9 mouse cellular contexts compared by ENCODE assay signal in the genomic region with DNA sequence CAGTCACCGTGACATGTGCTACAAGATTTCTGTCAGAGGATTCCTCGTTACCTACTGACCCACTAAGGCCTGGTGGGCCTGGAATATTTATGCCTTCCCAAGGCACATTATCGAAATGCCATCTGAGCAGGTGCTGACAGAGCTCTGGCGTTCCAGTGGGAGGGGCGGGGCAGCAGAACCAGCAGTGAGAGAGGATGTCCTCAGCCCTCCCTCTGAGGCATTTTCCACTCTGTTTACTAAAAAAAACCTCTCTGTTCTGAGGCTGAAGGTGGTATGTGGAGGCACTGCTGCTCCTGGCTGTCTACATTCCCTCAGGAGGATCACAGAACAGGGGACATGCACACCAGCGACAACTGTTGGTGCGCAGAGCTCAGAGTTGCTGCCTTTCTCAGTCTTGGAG. TPM values are rescaled to one million over a fixed set of nuclear protein-coding genes. Genes with fewer than 3 reads are reported as not detected.
DNase-seq lines count a peak whose midpoint lies in the region; ATAC-seq lines count a peak whose summit lies in the region.
"Had no signal": no experiment of that assay in that cellular context is flagged by ENCODE, and none has a peak within 500 bp of the region (broad histone marks: within the 10 kb centered on the region; RNA-seq: fewer than 3 reads in every experiment).

No protein-coding gene starts in this region.

- H3K36me3 ChIP-seq in kidney, embryonic 14.5 days (ENCODE audit: control insufficient read depth, insufficient read depth, low read length), result no peaks in the 10 kb centered on the region
- no peaks in the 10 kb centered on the region for H3K36me3 ChIP-seq in embryonic facial prominence, embryonic 12.5 days
- H3K36me3 ChIP-seq in limb, embryonic 13.5 days, result no peaks in the 10 kb centered on the region
- H3K36me3 ChIP-seq: midbrain, embryonic 15.5 days had no signal

- no peak overlapping the region for H3K4me3 ChIP-seq in kidney, embryonic 14.5 days (ENCODE audit: low read length)
- H3K4me3 ChIP-seq in embryonic facial prominence, embryonic 12.5 days, result no peak overlapping the region
- H3K4me3 ChIP-seq in limb, embryonic 13.5 days, result no peak overlapping the region

- H3K27ac ChIP-seq in kidney, embryonic 14.5 days (ENCODE audit: low read depth, low read length), result no peak overlapping the region
- no peak overlapping the region for H3K27ac ChIP-seq in embryonic facial prominence, embryonic 12.5 days
- no peak overlapping the region for H3K27ac ChIP-seq in limb, embryonic 13.5 days
- H3K27ac ChIP-seq: midbrain, embryonic 15.5 days had no signal

- H3K9ac ChIP-seq in kidney, embryonic 14.5 days (ENCODE audit: low read depth, low read length), result no peak overlapping the region
- H3K9ac ChIP-seq in embryonic facial prominence, embryonic 12.5 days, result no peak overlapping the region
- H3K9ac ChIP-seq in limb, embryonic 13.5 days, result no peak overlapping the region
- H3K9ac ChIP-seq: liver, postnatal 0 days; midbrain, embryonic 15.5 days had no signal

- WGBS in kidney, embryonic 14.5 days, result 31% methylated on average over 7 of the region's 7 CpGs
- WGBS in embryonic facial prominence, embryonic 12.5 days, result 18% methylated on average over 7 of the region's 7 CpGs
- WGBS in limb, embryonic 13.5 days, result 23% methylated on average over 7 of the region's 7 CpGs

- 0 out of 2 replicates have a peak, but pooled peaks cover 4% of the 10 kb centered on the region for H3K27me3 ChIP-seq in kidney, embryonic 14.5 days (ENCODE audit: control insufficient read depth, insufficient read depth, low read length)
- H3K27me3 ChIP-seq in embryonic facial prominence, embryonic 12.5 days, result peaks cover 4% of the 10 kb centered on the region; the same call in 1 of the 2 replicates
- peaks cover 16% of the 10 kb centered on the region for H3K27me3 ChIP-seq in limb, embryonic 13.5 days

- ATAC-seq in kidney, embryonic 14.5 days (ENCODE audit: low FRiP score, low TSS enrichment), result peak; percentile 37; the same call in 1 of the 2 replicates
- ATAC-seq in embryonic facial prominence, embryonic 12.5 days (ENCODE audit: insufficient number of reproducible peaks, insufficient read depth, low FRiP score, low TSS enrichment), result no peak; the same call in 1 of the 2 replicates
- ATAC-seq in limb, embryonic 13.5 days (ENCODE audit: low FRiP score, low read depth), result peak; percentile 80
- no peak for ATAC-seq in CD4-positive, CD25-positive, alpha-beta regulatory T cell, adult 4 months
- no peak for ATAC-seq in monocyte, adult 5-6 weeks (replicated peaks; ENCODE audit: insufficient number of reproducible peaks, low FRiP score, low TSS enrichment, poor library complexity, severe bottlenecking)
- ATAC-seq: liver, postnatal 0 days; midbrain, embryonic 15.5 days had no signal

- H3K4me1 ChIP-seq in kidney, embryonic 14.5 days (ENCODE audit: control insufficient read depth, insufficient read depth, low read length), result peaks cover 15% of the 10 kb centered on the region; the same call in 1 of the 2 replicates
- H3K4me1 ChIP-seq in embryonic facial prominence, embryonic 12.5 days, result peaks cover 15% of the 10 kb centered on the region
- peaks cover 16% of the 10 kb centered on the region for H3K4me1 ChIP-seq in limb, embryonic 13.5 days

- DNase-seq in kidney, postnatal 10 days, result no peak
- DNase-seq in ZHBTc4 (ENCODE audit: low read depth, low spot score), result peak; percentile 12
- DNase-seq: liver, postnatal 0 days had no signal

- no peak overlapping the region for H3K4me2 ChIP-seq in kidney, embryonic 14.5 days (replicated peaks; ENCODE audit: low read depth, low read length)
- H3K4me2 ChIP-seq in embryonic facial prominence, embryonic 12.5 days (replicated peaks), result 0 out of 2 replicates have a peak overlapping the region, but pooled peaks have one; percentile 1
- H3K4me2 ChIP-seq in limb, embryonic 13.5 days (replicated peaks), result no peak overlapping the region; the same call in 1 of the 2 replicates

- H3K9me3 ChIP-seq in kidney, embryonic 14.5 days (ENCODE audit: control insufficient read depth, low read length), result no peaks in the 10 kb centered on the region
- no peaks in the 10 kb centered on the region for H3K9me3 ChIP-seq in embryonic facial prominence, embryonic 12.5 days
- no peaks in the 10 kb centered on the region for H3K9me3 ChIP-seq in limb, embryonic 13.5 days
- H3K9me3 ChIP-seq: midbrain, embryonic 15.5 days had no signal

RNA-seq across cellular contexts. Expression of a gene that starts 1.1 kb away (rescaled TPM):
- 5.5 and 8.3 TPM in 2 replicates for polyA plus RNA-seq in kidney, embryonic 14.5 days (2014; fragmentation: Nextera tagmentation; extraction: Ambion mirVana)
- polyA plus RNA-seq in embryonic facial prominence, embryonic 12.5 days (2016; fragmentation: Nextera tagmentation; extraction: Ambion mirVana), result 8.5 and 8.6 TPM in 2 replicates
- polyA plus RNA-seq in limb, embryonic 13.5 days (2015; fragmentation: Nextera tagmentation; extraction: Ambion mirVana), result 7.3 and 8.8 TPM in 2 replicates
- under 1 TPM in 1 of 2 experiments, not detected in 1; 0.05 TPM for polyA plus RNA-seq in CD4-positive, CD25-positive, alpha-beta regulatory T cell, adult 4 months (2017; shearing (Covaris generic))
- total RNA-seq in monocyte, adult 5-6 weeks (2017), result 0.39 TPM in 1 of 3 replicates, not detected in the others

RNA-seq across cellular contexts. Expression of a gene that starts 30.2 kb away (rescaled TPM):
- 40.0 and 59.4 TPM in 2 replicates for polyA plus RNA-seq in kidney, embryonic 14.5 days (2014; fragmentation: Nextera tagmentation; extraction: Ambion mirVana)
- 58.5 and 62.6 TPM in 2 replicates for polyA plus RNA-seq in embryonic facial prominence, embryonic 12.5 days (2016; fragmentation: Nextera tagmentation; extraction: Ambion mirVana)
- 88.6 and 92.9 TPM in 2 replicates for polyA plus RNA-seq in limb, embryonic 13.5 days (2015; fragmentation: Nextera tagmentation; extraction: Ambion mirVana)
- 10 to 100 TPM; 15.5 to 16.2 TPM for polyA plus RNA-seq in CD4-positive, CD25-positive, alpha-beta regulatory T cell, adult 4 months (2017; shearing (Covaris generic))
- 4.2 to 14.4 TPM (median 7.1 TPM) in 3 replicates for total RNA-seq in monocyte, adult 5-6 weeks (2017)

Comparison
In these comparisons a context has a peak if more than half of its experiments do, and no peak if none do; other contexts are left out.
1. ATAC-seq: peak in kidney, embryonic 14.5 days (single experiment) and limb, embryonic 13.5 days (single experiment); none in embryonic facial prominence, embryonic 12.5 days (single experiment), CD4-positive, CD25-positive, alpha-beta regulatory T cell, adult 4 months (single experiment) and monocyte, adult 5-6 weeks (single experiment).